Mouse (Mus musculus) bone marrow macrophage, adult 2 months (primary cell): ENCODE results near the gene Gm26920. TPM values are rescaled to one million over a fixed set of nuclear protein-coding genes. Genes with fewer than 3 reads are reported as not detected.

Experiments used
- H3K27ac ChIP-seq: 2 replicates; pipeline ENCODE4 v1.5.1; 2012; ENCODE audit warnings: low read depth, low read length; ENCODE audit not compliant: insufficient read depth
- H3K4me1 ChIP-seq: 2 replicates; pipeline ENCODE4 v1.6.1; 2012; ENCODE audit warnings: low read length; ENCODE audit not compliant: control insufficient read depth, insufficient read depth
- H3K4me3 ChIP-seq: 2 replicates; pipeline ENCODE4 v1.5.1; 2012; ENCODE audit warnings: mild to moderate bottlenecking, low read length, moderate library complexity; ENCODE audit not compliant: insufficient read depth
- CTCF ChIP-seq: IDR thresholded peaks from 2 replicates; pipeline ENCODE4 v1.5.1; 2012; ENCODE audit warnings: low read depth, mild to moderate bottlenecking, low read length, moderate library complexity
- POLR2A ChIP-seq: IDR thresholded peaks from 2 replicates; pipeline ENCODE4 v1.6.1; 2012; ENCODE audit warnings: mild to moderate bottlenecking, low read depth, low read length, borderline replicate concordance
- polyA plus RNA-seq: library from polyadenylated mRNA; stranded (reverse); fragments of >200 nt; gene quantifications from 2 replicates; pipeline ENCODE4 v1.2.4, GENCODE M21; 2012; ENCODE audit not compliant: missing spikeins, insufficient read depth, insufficient read length

Gm26920 gene
- polyA plus RNA-seq, 1 experiment = not detected

GRCm38 (mm10) chr7:30095551-30096125 is 5.4 kb upstream of the Gm26920 start:
- Histone ChIP-seq H3K27ac (no peak overlapping the region), H3K4me3 (peak overlapping the region; percentile 81), H3K4me1 (peaks cover 7% of the 10 kb centered on the region)
- TF ChIP-seq CTCF = no peak
- TF ChIP-seq POLR2A = no peak

GRCm38 (mm10) chr7:30094646-30095429 is 4.6 kb upstream of the Gm26920 start, which contains the start of gene Zfp260:
TSS of gene Zfp260 (plus strand) at chr7:30094777.
- Histone ChIP-seq H3K4me3 (peak within 1 kb of the TSS; percentile 81), H3K27ac (peak within 1 kb of the TSS; percentile 75), H3K4me1 (peaks cover 7% of the 10 kb centered on the region)
- TF ChIP-seq CTCF (no peak; the same call in 1 of the 2 replicates), POLR2A (no peak)

- Histone ChIP-seq H3K4me1 (peaks cover 12% of the 10 kb centered on the region), H3K27ac (no peak overlapping the region), H3K4me3 (peak overlapping the region; percentile 81)
- TF ChIP-seq POLR2A (no peak), CTCF (no peak)
Observed at GRCm38 (mm10) chr7:30093918-30094415, 3.8 kb upstream of the Gm26920 start.

GRCm38 (mm10) chr7:30092666-30093065 is 2.5 kb upstream of the Gm26920 start:
- Histone ChIP-seq H3K4me1 (peaks cover 13% of the 10 kb centered on the region), H3K4me3 (no peak overlapping the region), H3K27ac (no peak overlapping the region)
- no peak for TF ChIP-seq POLR2A

- Histone ChIP-seq H3K4me3 (peak overlapping the region; percentile 95), H3K27ac (peak overlapping the region; percentile 27), H3K4me1 (peaks cover 10% of the 10 kb centered on the region)
- TF ChIP-seq CTCF (no peak), POLR2A (no peak)
Observed at GRCm38 (mm10) chr7:30090970-30091585, 868 bp upstream of the Gm26920 start.

- no peak overlapping the region for H3K27ac ChIP-seq
- no peak for TF ChIP-seq CTCF
- peaks cover 10% of the 10 kb centered on the region for H3K4me1 ChIP-seq
- peak overlapping the region; percentile 95 for H3K4me3 ChIP-seq
Observed at GRCm38 (mm10) chr7:30089405-30089804, 805 bp downstream of the Gm26920 start.

GRCm38 (mm10) chr7:30086524-30086923 is 3.7 kb downstream of the Gm26920 start:
- no peak overlapping the region for H3K4me3 ChIP-seq
- TF ChIP-seq POLR2A = no peak
- no peak for TF ChIP-seq CTCF
- no peak overlapping the region for H3K27ac ChIP-seq
- peaks cover 6% of the 10 kb centered on the region; the same call in 1 of the 2 replicates for H3K4me1 ChIP-seq

GRCm38 (mm10) chr7:30072146-30073028 is 17.8 kb downstream of the Gm26920 start, which contains the start of gene Zfp82:
TSS of gene Zfp82 (minus strand) at chr7:30072900.
- no peaks in the 10 kb centered on the region for H3K4me1 ChIP-seq
- H3K4me3 ChIP-seq = peak within 1 kb of the TSS; percentile 83
- TF ChIP-seq CTCF = 0 out of 2 replicates have a peak, but pooled peaks have one; percentile 10
- TF ChIP-seq POLR2A = no peak
- H3K27ac ChIP-seq = peak within 1 kb of the TSS; percentile 11; the same call in 1 of the 2 replicates

- Histone ChIP-seq H3K27ac (no peak overlapping the region), H3K4me1 (no peaks in the 10 kb centered on the region), H3K4me3 (no peak overlapping the region)
- TF ChIP-seq CTCF = no peak
- TF ChIP-seq POLR2A = no peak
Observed at GRCm38 (mm10) chr7:30064622-30065021, 25.6 kb downstream of the Gm26920 start.
